Mouse (Mus musculus): Measurements from ENCODE around the gene Usp18. TPM values are rescaled to one million over a fixed set of nuclear protein-coding genes. Genes with fewer than 3 reads are reported as not detected.

The Usp18 gene
- polyA plus RNA-seq, 1 experiment from 2014 or later, result 1.7 TPM

DNA sequence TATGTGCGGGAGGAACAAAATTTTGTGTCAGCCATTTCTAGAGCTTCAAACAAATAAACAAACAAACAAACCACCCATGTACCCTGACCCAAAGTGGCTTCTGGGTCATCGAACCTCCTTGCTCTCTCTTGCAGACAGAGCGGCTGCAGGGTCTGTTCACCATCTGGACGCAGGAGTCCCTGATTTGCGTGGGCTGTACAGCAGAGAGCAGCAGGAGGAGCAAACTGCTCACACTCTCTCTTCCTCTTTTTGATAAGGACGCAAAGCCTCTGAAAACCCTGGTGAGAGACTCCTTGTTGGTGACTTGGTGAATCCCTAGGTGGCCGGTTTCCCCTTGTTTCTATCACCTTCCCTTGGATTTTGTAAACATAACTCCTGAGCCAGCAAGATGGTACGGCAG is 15.5 kb downstream of the Usp18 start:
- no peak for ATAC-seq (replicated peaks; ENCODE audit: insufficient number of reproducible peaks, insufficient read depth, low FRiP score, low read depth)
- 57% methylated on average over 8 of the region's 8 CpGs for WGBS
- H3K9me3 ChIP-seq (replicated peaks), result no peaks in the 10 kb centered on the region
- no peak overlapping the region for H3K27ac ChIP-seq
- H3K4me1 ChIP-seq (replicated peaks), result no peaks in the 10 kb centered on the region
- H3K4me2 ChIP-seq, result no peak overlapping the region
- no peak overlapping the region for H3K4me3 ChIP-seq
- H3K27me3 ChIP-seq, result no peaks in the 10 kb centered on the region
- peaks cover 4% of the 10 kb centered on the region; the same call in 1 of the 2 replicates for H3K36me3 ChIP-seq
- no peak overlapping the region for H3K9ac ChIP-seq

DNA sequence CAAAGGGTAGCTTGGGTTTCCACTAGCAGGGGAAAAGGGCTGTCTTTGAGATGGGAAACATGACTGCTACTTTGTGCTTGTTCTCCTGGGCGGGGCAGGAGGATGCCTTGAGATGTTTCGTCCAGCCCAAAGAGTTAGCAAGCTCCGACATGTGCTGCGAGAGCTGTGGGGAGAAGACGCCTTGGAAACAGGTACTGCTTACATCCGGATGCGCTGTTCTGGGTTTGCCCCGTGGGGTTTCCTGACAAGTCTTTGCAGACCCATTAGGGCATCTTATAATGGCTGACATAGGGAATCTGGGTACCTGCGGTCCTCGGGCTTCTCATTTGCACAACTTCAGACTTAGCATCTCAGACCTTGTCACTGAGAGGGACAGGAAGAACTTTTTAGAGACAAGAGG is 16.3 kb downstream of the Usp18 start:
- Histone ChIP-seq H3K4me2 (no peak overlapping the region), H3K27me3 (no peaks in the 10 kb centered on the region), H3K9me3 (replicated peaks) (no peaks in the 10 kb centered on the region), H3K9ac (no peak overlapping the region), H3K4me3 (no peak overlapping the region), H3K4me1 (replicated peaks) (no peaks in the 10 kb centered on the region), H3K27ac (no peak overlapping the region), H3K36me3 (peaks cover 4% of the 10 kb centered on the region; the same call in 1 of the 2 replicates)
- 83% methylated on average over 10 of the region's 10 CpGs for WGBS
- ATAC-seq (replicated peaks; ENCODE audit: insufficient number of reproducible peaks, insufficient read depth, low FRiP score, low read depth), result no peak

DNA sequence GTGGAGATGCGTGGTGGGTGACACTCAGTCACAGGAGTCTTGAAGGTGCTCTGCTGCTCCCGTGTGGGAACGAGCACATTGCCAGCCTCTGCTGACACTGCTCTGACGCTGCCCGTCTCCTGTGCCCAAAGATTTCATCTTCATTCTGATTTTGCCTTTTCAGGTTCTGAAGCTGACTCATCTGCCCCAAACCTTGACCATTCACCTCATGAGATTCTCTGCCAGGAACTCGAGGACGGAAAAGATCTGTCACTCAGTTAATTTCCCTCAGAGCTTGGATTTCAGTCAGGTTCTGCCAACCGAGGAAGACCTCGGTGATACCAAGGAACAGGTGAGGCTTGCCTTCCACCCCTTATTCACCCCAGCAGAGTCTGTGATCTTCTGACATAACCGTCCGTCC is 16.8 kb downstream of the Usp18 start:
- 86% methylated on average over 11 of the region's 11 CpGs for WGBS
- H3K9ac ChIP-seq, result no peak overlapping the region
- no peaks in the 10 kb centered on the region for H3K27me3 ChIP-seq
- no peak overlapping the region for H3K4me3 ChIP-seq
- no peak overlapping the region for H3K27ac ChIP-seq
- H3K36me3 ChIP-seq, result peaks cover 4% of the 10 kb centered on the region; the same call in 1 of the 2 replicates
- H3K4me1 ChIP-seq (replicated peaks), result no peaks in the 10 kb centered on the region
- H3K4me2 ChIP-seq, result no peak overlapping the region
- ATAC-seq (replicated peaks; ENCODE audit: insufficient number of reproducible peaks, insufficient read depth, low FRiP score, low read depth), result no peak
- no peaks in the 10 kb centered on the region for H3K9me3 ChIP-seq (replicated peaks)

DNA sequence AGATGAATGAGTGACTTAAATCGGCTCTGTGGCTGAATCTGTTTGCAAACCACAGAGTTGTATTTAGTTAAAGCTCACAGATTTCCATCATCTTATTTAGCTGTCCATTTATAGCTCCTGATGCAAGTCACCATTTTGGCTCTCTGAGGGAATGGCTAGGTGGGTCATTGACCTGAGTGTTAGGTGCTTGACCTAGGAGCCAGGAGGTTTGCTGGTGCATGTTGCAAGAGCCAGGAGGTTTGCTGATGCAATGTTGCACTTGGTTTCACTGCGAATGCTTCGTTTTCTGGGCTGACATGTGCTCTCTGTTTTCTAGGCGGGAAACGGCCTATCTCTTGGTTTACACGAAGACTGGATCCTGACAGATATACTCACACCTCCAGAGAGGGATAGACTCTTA is 24.4 kb downstream of the Usp18 start:
- Histone ChIP-seq H3K4me1 (replicated peaks) (peaks cover 3% of the 10 kb centered on the region; the same call in 1 of the 2 replicates), H3K27me3 (no peaks in the 10 kb centered on the region), H3K9ac (no peak overlapping the region), H3K9me3 (replicated peaks) (no peaks in the 10 kb centered on the region), H3K36me3 (peaks cover 4% of the 10 kb centered on the region; the same call in 1 of the 2 replicates), H3K4me2 (no peak overlapping the region), H3K4me3 (no peak overlapping the region), H3K27ac (no peak overlapping the region)
- WGBS, result 77% methylated on average over 6 of the region's 6 CpGs
- no peak for ATAC-seq (replicated peaks; ENCODE audit: insufficient number of reproducible peaks, insufficient read depth, low FRiP score, low read depth)

DNA sequence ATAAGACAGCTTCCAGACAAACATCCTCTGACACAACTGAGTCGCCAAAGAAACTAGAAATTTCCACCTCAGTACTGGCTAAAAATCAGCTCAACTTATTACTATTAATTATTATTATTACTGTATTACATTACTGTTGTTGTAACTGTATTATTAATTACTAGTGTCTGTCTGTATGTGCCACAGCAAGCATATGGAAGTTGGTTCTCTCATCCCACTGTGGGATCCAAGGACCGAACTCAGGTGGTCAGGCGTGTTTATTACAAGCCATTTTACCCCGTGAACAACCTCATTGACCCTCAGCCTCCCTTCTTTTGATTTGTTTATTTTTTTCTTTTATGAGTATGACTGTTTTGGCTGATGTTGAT is 26.0 kb downstream of the Usp18 start:
- H3K36me3 ChIP-seq, result no peaks in the 10 kb centered on the region
- peak overlapping the region; percentile 57; the same call in 1 of the 2 replicates for H3K4me3 ChIP-seq
- ATAC-seq (replicated peaks; ENCODE audit: insufficient number of reproducible peaks, insufficient read depth, low FRiP score, low read depth), result no peak
- no peak overlapping the region for H3K27ac ChIP-seq
- no peaks in the 10 kb centered on the region for H3K9me3 ChIP-seq (replicated peaks)
- H3K27me3 ChIP-seq, result no peaks in the 10 kb centered on the region
- peak overlapping the region; percentile 70; the same call in 1 of the 2 replicates for H3K4me2 ChIP-seq
- peaks cover 3% of the 10 kb centered on the region; the same call in 1 of the 2 replicates for H3K4me1 ChIP-seq (replicated peaks)
- 9% methylated on average over 4 of the region's 4 CpGs for WGBS
- H3K9ac ChIP-seq, result no peak overlapping the region

DNA sequence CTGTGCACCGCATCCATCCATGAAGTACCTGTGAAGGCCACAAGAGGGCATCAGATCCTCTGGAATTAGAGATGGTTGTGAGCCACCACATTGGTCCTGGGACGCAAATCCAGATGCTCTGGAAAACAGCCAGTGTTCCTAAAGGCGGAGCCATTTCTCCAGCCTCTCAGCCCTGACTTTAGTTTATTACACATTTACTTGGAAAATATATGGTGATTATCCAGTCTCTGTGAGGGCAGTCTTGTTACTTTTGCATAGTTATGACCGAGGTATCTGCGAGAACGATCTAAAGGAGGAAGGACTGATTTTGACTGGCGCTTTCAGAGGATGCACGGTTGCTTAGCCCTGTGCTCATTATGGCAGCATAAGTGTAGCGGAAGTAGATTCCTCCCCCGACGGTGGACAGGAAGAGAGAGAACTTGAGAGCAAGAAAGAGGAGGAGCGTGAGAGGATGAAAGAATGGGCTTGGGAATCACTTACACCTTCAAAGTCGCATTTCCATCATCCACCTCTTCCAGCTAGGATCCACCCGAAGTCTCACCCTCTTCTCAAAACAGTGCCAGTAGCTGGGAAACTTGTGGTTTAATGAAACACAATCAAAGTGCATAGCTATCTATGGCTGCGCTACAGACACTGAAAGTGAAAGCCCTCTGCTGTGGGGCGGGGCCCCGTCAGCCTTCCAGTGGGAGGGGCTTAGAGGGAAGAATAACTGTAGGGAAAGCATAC is 26.5 kb downstream of the Usp18 start:
- Histone ChIP-seq H3K4me3 (peak overlapping the region; percentile 57), H3K9me3 (replicated peaks) (no peaks in the 10 kb centered on the region), H3K27ac (peak overlapping the region; percentile 70), H3K36me3 (no peaks in the 10 kb centered on the region), H3K4me2 (peak overlapping the region; percentile 70), H3K4me1 (replicated peaks) (peaks cover 3% of the 10 kb centered on the region; the same call in 1 of the 2 replicates), H3K9ac (no peak overlapping the region), H3K27me3 (no peaks in the 10 kb centered on the region)
- peak; percentile 84 for ATAC-seq (replicated peaks; ENCODE audit: insufficient number of reproducible peaks, insufficient read depth, low FRiP score, low read depth)
- 10% methylated on average over 17 of the region's 17 CpGs for WGBS

DNA sequence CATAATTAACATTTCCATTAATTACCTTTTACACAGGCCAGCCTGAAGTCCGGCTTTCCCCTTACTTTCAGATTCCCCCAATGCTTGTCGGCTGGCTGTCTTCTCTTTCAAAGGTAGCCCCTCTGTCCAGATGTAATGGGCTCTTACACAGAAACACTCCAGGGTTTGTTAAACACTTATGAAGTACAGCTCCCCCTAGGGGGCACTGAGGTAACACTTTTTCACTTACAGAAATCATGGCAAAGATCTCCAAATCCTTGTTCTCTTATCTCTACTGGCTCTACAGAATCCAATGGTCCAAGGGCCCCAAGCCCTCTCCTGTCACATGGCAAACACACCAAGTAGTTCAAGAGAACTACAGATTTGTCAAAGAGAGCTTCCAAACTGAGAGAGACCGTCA is 28.6 kb downstream of the Usp18 start:
- Histone ChIP-seq H3K27me3 (no peaks in the 10 kb centered on the region), H3K36me3 (no peaks in the 10 kb centered on the region), H3K9me3 (replicated peaks) (no peaks in the 10 kb centered on the region), H3K9ac (no peak overlapping the region), H3K27ac (no peak overlapping the region), H3K4me3 (no peak overlapping the region), H3K4me2 (no peak overlapping the region), H3K4me1 (replicated peaks) (peaks cover 3% of the 10 kb centered on the region; the same call in 1 of the 2 replicates)
- WGBS, result 79% methylated on average over 3 of the region's 3 CpGs
- ATAC-seq (replicated peaks; ENCODE audit: insufficient number of reproducible peaks, insufficient read depth, low FRiP score, low read depth), result no peak

DNA sequence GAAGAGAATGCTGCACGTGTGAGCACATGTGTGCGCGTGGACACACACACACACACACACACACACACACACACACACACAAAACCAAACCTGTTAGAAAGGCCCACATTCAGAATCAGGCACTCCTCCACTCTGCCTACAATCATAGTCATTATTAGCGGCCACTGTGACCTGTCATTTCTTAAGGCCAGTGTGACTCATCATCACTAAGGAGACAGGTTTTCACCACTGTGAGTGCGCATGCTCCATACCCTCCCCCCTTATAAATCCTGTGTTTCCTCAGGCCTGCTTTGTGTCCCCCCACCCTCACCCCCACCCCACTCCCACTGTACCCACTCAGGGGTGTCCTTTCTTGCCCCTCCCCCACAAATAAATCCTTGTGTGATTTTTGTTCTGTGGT is 38.4 kb downstream of the Usp18 start:
- no peak overlapping the region for H3K4me3 ChIP-seq
- H3K4me2 ChIP-seq, result no peak overlapping the region
- H3K9me3 ChIP-seq (replicated peaks), result no peaks in the 10 kb centered on the region
- H3K9ac ChIP-seq, result no peak overlapping the region
- H3K4me1 ChIP-seq (replicated peaks), result no peaks in the 10 kb centered on the region
- no peak for ATAC-seq (replicated peaks; ENCODE audit: insufficient number of reproducible peaks, insufficient read depth, low FRiP score, low read depth)
- WGBS, result 77% methylated on average over 5 of the region's 5 CpGs
- H3K27ac ChIP-seq, result no peak overlapping the region
- no peaks in the 10 kb centered on the region for H3K36me3 ChIP-seq
- H3K27me3 ChIP-seq, result no peaks in the 10 kb centered on the region

DNA sequence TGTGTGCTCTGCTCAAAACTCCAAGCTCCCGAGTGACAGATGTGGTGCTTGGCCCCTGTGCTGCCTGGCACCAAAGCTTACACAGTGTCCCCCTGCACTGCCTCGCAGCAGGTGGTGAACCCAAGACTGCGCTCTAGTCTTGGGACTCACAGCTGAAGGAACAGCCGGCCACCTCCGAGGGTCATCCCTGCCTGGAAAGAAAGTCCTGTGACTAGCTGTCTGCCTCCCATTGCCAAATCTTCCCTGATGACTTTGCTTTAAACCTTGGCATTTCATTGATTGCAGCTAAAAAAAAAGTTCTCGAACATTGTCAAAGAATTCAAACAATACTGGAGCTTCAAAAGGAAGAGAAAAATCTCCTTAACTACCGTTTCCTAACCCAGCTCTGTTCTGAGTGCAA is 53.6 kb downstream of the Usp18 start:
- no peaks in the 10 kb centered on the region for H3K27me3 ChIP-seq
- H3K36me3 ChIP-seq, result no peaks in the 10 kb centered on the region
- peaks cover 12% of the 10 kb centered on the region for H3K4me1 ChIP-seq (replicated peaks)
- no peaks in the 10 kb centered on the region for H3K9me3 ChIP-seq (replicated peaks)
- H3K27ac ChIP-seq, result no peak overlapping the region
- no peak overlapping the region for H3K4me3 ChIP-seq
- no peak overlapping the region for H3K4me2 ChIP-seq
- no peak overlapping the region for H3K9ac ChIP-seq
- WGBS, result 51% methylated on average over 7 of the region's 7 CpGs
- ATAC-seq (replicated peaks; ENCODE audit: insufficient number of reproducible peaks, insufficient read depth, low FRiP score, low read depth), result no peak

DNA sequence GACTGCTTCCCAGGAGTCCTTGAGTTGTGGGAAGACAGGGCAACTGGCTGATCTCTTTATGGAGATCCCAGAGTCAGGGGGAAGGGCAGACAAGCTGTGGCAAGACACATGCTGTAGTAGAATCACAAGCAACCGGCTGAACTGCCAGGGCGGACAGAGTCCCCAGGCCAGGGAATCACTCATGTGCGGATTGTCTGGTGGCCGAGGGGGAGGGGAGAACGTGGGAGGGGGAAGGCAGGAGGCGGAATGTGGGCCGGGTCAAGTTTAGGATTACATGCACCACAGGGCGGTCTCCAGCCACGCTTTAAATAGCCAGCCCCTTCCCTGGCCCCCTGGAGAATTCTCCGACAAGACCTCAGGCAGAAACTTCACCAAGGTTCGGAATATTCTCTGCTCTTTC is 54.2 kb downstream of the Usp18 start, which contains the start of gene Slc6a13:
TSS of gene Slc6a13 (plus strand) at position 274 of the 400 bp plus-strand sequence.
- Histone ChIP-seq H3K9me3 (replicated peaks) (no peaks in the 10 kb centered on the region), H3K4me1 (replicated peaks) (peaks cover 12% of the 10 kb centered on the region), H3K4me3 (peak within 1 kb of the TSS; percentile 22), H3K27ac (peak within 1 kb of the TSS; percentile 44), H3K4me2 (peak within 1 kb of the TSS; percentile 44), H3K36me3 (no peaks in the 10 kb centered on the region), H3K9ac (no peak within 1 kb of the TSS), H3K27me3 (no peaks in the 10 kb centered on the region)
- peak; percentile 85 for ATAC-seq (replicated peaks; ENCODE audit: insufficient number of reproducible peaks, insufficient read depth, low FRiP score, low read depth)
- 5% methylated on average over 11 of the region's 11 CpGs for WGBS

DNA sequence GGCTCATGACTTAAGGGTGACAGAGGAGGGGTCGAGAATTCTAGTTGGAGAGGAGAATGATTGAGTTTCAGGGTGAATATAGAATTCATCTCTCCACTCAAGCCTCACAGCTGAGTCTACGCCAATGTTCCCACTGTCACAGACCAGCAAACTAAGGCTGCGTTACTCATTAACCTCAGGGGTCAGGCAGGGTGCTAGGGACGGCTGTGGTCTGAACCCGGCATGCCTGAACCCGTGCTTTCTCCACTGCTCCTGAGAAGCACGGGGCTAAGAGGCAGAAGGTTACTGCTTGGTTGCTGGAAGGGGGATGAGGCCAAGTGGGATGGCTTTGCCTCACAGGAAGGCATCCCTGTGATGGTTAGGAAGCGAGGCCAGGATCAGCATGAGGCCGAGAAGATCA is 54.8 kb downstream of the Usp18 start:
- WGBS, result 38% methylated on average over 9 of the region's 9 CpGs
- Histone ChIP-seq H3K36me3 (no peaks in the 10 kb centered on the region), H3K27ac (peak overlapping the region; percentile 44), H3K4me1 (replicated peaks) (peaks cover 12% of the 10 kb centered on the region), H3K27me3 (no peaks in the 10 kb centered on the region), H3K4me3 (peak overlapping the region; percentile 22), H3K4me2 (peak overlapping the region; percentile 44), H3K9ac (no peak overlapping the region), H3K9me3 (replicated peaks) (no peaks in the 10 kb centered on the region)
- ATAC-seq (replicated peaks; ENCODE audit: insufficient number of reproducible peaks, insufficient read depth, low FRiP score, low read depth), result no peak

Data from heart, embryonic 15.5 days (tissue).